Mouse (Mus musculus): Measurements from ENCODE around the gene Thy1. TPM values are rescaled to one million over a fixed set of nuclear protein-coding genes. Genes with fewer than 3 reads are reported as not detected.

The Thy1 gene
- total and polyA plus RNA-seq, 3 experiments, result 1.5 to 24.0 TPM; not detected in 1

- no peak for TF ChIP-seq MYB (IDR thresholded peaks at IDR 0.05; ENCODE audit: low read depth, low read length)
- no peak for TF ChIP-seq CTCF (IDR thresholded peaks at IDR 0.05 in 2 of 3, conservative IDR thresholded peaks at IDR 0.05 in 1 of 3; ENCODE audit: control insufficient read depth in 1 of 3, insufficient read depth in 1 of 3, low read depth in 2 of 3, low read length in 3 of 3, poor library complexity in 1 of 3, severe bottlenecking in 1 of 3)
- no peak for TF ChIP-seq BHLHE40 (IDR thresholded peaks at IDR 0.05; ENCODE audit: borderline replicate concordance, low read depth, low read length)
Measured at GRCm38 (mm10) chr9:44083392-44084121, 40.4 kb downstream of the Thy1 start (continued).

- no peaks in the 10 kb centered on the region; the same call in 1 of the 2 replicates for H3K79me2 ChIP-seq (ENCODE audit: control insufficient read depth, insufficient read depth, low read length, poor library complexity)
- DNase-seq (ENCODE audit: low read depth, low spot score), result peak; percentile 77
- no peak for TF ChIP-seq GABPA (IDR thresholded peaks at IDR 0.05; ENCODE audit: low read depth, low read length)
- TF ChIP-seq SIN3A (IDR thresholded peaks at IDR 0.05; ENCODE audit: low read length), result peak; percentile 13; the same call in 1 of the 2 replicates
- TF ChIP-seq ETS1 (IDR thresholded peaks at IDR 0.05; ENCODE audit: low read depth, low read length), result 0 out of 2 replicates have a peak, but pooled peaks have one; percentile 10
- no peak for TF ChIP-seq MEF2A (IDR thresholded peaks at IDR 0.05; ENCODE audit: extremely low read depth, insufficient replicate concordance, low read depth, low read length, poor library complexity, severe bottlenecking)
- TF ChIP-seq MXI1 (IDR thresholded peaks at IDR 0.05; ENCODE audit: low read depth, low read length), result 0 out of 2 replicates have a peak, but pooled peaks have one; percentile 24
- no peak for TF ChIP-seq CHD1 (IDR thresholded peaks at IDR 0.05; ENCODE audit: low read depth, low read length)
- no peak for TF ChIP-seq CTCF (IDR thresholded peaks at IDR 0.05 in 2 of 3, conservative IDR thresholded peaks at IDR 0.05 in 1 of 3; ENCODE audit: control insufficient read depth in 1 of 3, insufficient read depth in 1 of 3, low read depth in 2 of 3, low read length in 3 of 3, poor library complexity in 1 of 3, severe bottlenecking in 1 of 3)
- no peaks in the 10 kb centered on the region for H3K27me3 ChIP-seq (ENCODE audit: control insufficient read depth in 1 of 2, insufficient read depth in 2 of 2, low read length in 2 of 2)
- peak overlapping the region; percentile 17; the same call in 1 of the 2 replicates for H3K27ac ChIP-seq (ENCODE audit: control insufficient read depth, low read depth, low read length)
- peaks cover 0 to 5% of the 10 kb centered on the region in 2 experiments; a peak in 2 of 4 replicates for H3K36me3 ChIP-seq (ENCODE audit: control insufficient read depth in 1 of 2, insufficient read depth in 2 of 2, low read length in 2 of 2)
- no peaks in the 10 kb centered on the region for H3K9me3 ChIP-seq (replicated peaks; ENCODE audit: insufficient read depth, low read length)
- H3K9ac ChIP-seq (ENCODE audit: control insufficient read depth, low read depth, low read length, poor library complexity, severe bottlenecking), result peak overlapping the region; percentile 59
- peaks cover 0 to 23% of the 10 kb centered on the region in 2 experiments; a peak in 3 of 4 replicates for H3K4me1 ChIP-seq (ENCODE audit: control insufficient read depth in 1 of 2, insufficient read depth in 2 of 2, low read length in 2 of 2)
- H3K4me3 ChIP-seq (ENCODE audit: control insufficient read depth in 1 of 2, insufficient read depth in 1 of 2, low read depth in 2 of 2, low read length in 2 of 2), result peak overlapping the region; percentile 47 to 87
Measured at GRCm38 (mm10) chr9:44084236-44084635, 41.1 kb downstream of the Thy1 start.

- H3K79me2 ChIP-seq (ENCODE audit: control insufficient read depth, insufficient read depth, low read length, poor library complexity), result no peaks in the 10 kb centered on the region; the same call in 1 of the 2 replicates
- peaks cover 0 to 7% of the 10 kb centered on the region in 2 experiments; a peak in 2 of 4 replicates for H3K36me3 ChIP-seq (ENCODE audit: control insufficient read depth in 1 of 2, insufficient read depth in 2 of 2, low read length in 2 of 2)
- DNase-seq (ENCODE audit: low read depth, low spot score), result peak; percentile 85
- 0 out of 2 replicates have a peak overlapping the region, but pooled peaks have one; percentile 17 for H3K27ac ChIP-seq (ENCODE audit: control insufficient read depth, low read depth, low read length)
- peak overlapping the region; percentile 61 to 87 for H3K4me3 ChIP-seq (ENCODE audit: control insufficient read depth in 1 of 2, insufficient read depth in 1 of 2, low read depth in 2 of 2, low read length in 2 of 2)
- peak overlapping the region; percentile 82 for H3K9ac ChIP-seq (ENCODE audit: control insufficient read depth, low read depth, low read length, poor library complexity, severe bottlenecking)
- no peaks in the 10 kb centered on the region for H3K9me3 ChIP-seq (replicated peaks; ENCODE audit: insufficient read depth, low read length)
- peaks cover 0 to 24% of the 10 kb centered on the region in 2 experiments; a peak in 3 of 4 replicates for H3K4me1 ChIP-seq (ENCODE audit: control insufficient read depth in 1 of 2, insufficient read depth in 2 of 2, low read length in 2 of 2)
- no peaks in the 10 kb centered on the region for H3K27me3 ChIP-seq (ENCODE audit: control insufficient read depth in 1 of 2, insufficient read depth in 2 of 2, low read length in 2 of 2)
- TF ChIP-seq ZKSCAN1 (IDR thresholded peaks at IDR 0.05; ENCODE audit: low read depth, low read length) (no peak), ZMIZ1 (IDR thresholded peaks at IDR 0.05; ENCODE audit: low read depth, low read length) (peak; percentile 50; the same call in 1 of the 2 replicates), GABPA (IDR thresholded peaks at IDR 0.05; ENCODE audit: low read depth, low read length) (no peak), NRF1 (IDR thresholded peaks at IDR 0.05; ENCODE audit: insufficient read depth, low read depth, low read length, poor library complexity, severe bottlenecking) (0 out of 2 replicates have a peak, but pooled peaks have one; percentile 5), USF1 (IDR thresholded peaks at IDR 0.05; ENCODE audit: low read depth, low read length) (peak; percentile 30; the same call in 1 of the 2 replicates), MYC (IDR thresholded peaks at IDR 0.05; ENCODE audit: low read depth, low read length) (no peak; the same call in 1 of the 2 replicates), SIN3A (IDR thresholded peaks at IDR 0.05; ENCODE audit: low read length) (no peak), ETS1 (IDR thresholded peaks at IDR 0.05; ENCODE audit: low read depth, low read length) (0 out of 2 replicates have a peak, but pooled peaks have one; percentile 21), MAX (IDR thresholded peaks at IDR 0.05; ENCODE audit: low read length) (no peak; the same call in 1 of the 2 replicates), ZC3H11A (IDR thresholded peaks at IDR 0.05; ENCODE audit: low read depth, low read length) (no peak), POLR2A (IDR thresholded peaks at IDR 0.05; ENCODE audit: control insufficient read depth in 1 of 2, insufficient read depth in 1 of 2, low read depth in 1 of 2, low read length in 2 of 2, poor library complexity in 1 of 2) (peak; percentile 73 to 90; a peak in 3 of 4 replicates), POLR2AphosphoS2 (IDR thresholded peaks at IDR 0.05; ENCODE audit: low read length) (peak; percentile 68; the same call in 1 of the 2 replicates), JUND (IDR thresholded peaks at IDR 0.05; ENCODE audit: low read depth, low read length) (no peak), MAFK (IDR thresholded peaks at IDR 0.05; ENCODE audit: borderline replicate concordance, low read depth, low read length) (no peak), TAL1 (IDR thresholded peaks at IDR 0.05; ENCODE audit: low read length) (no peak), MYB (IDR thresholded peaks at IDR 0.05; ENCODE audit: low read depth, low read length) (no peak), CTCF (IDR thresholded peaks at IDR 0.05 in 2 of 3, conservative IDR thresholded peaks at IDR 0.05 in 1 of 3; ENCODE audit: control insufficient read depth in 1 of 3, insufficient read depth in 1 of 3, low read depth in 2 of 3, low read length in 3 of 3, poor library complexity in 1 of 3, severe bottlenecking in 1 of 3) (no peak; a peak in 1 of 6 replicates), USF2 (IDR thresholded peaks at IDR 0.05; ENCODE audit: borderline replicate concordance in 1 of 2, insufficient read depth in 1 of 2, low read depth in 1 of 2, low read length in 2 of 2) (no peak), MAZ (IDR thresholded peaks at IDR 0.05; ENCODE audit: low read depth, low read length) (peak; percentile 32; the same call in 1 of the 2 replicates)
Measured at GRCm38 (mm10) chr9:44084659-44085229, 41.6 kb downstream of the Thy1 start.
